Mouse (Mus musculus) neural tube, embryonic 14.5 days (tissue): ENCODE results near the gene Alg9. TPM values are rescaled to one million over a fixed set of nuclear protein-coding genes. Genes with fewer than 3 reads are reported as not detected.

Experiments
- ATAC-seq: fragments of 200-750 bp; cut with Nextera tagmentation; 2 replicates; pipeline ENCODE4 v1.8.0; 2017; ENCODE audit warnings: low read depth, mild to moderate bottlenecking, moderate TSS enrichment, moderate library complexity
- H3K27ac ChIP-seq: fragments of 300-500 bp; sonication (generic); 2 replicates; pipeline ENCODE4 v1.5.1; 2014; ENCODE audit warnings: low read depth, mild to moderate bottlenecking, control low read depth, low read length, moderate library complexity, mixed read lengths
- H3K27me3 ChIP-seq: fragments of 300-500 bp; sonication (generic); 2 replicates; pipeline ENCODE4 v1.6.1; 2014; ENCODE audit warnings: low read length; ENCODE audit not compliant: control insufficient read depth, insufficient read depth
- H3K36me3 ChIP-seq: fragments of 300-500 bp; sonication (generic); 2 replicates; pipeline ENCODE4 v1.6.1; 2014; ENCODE audit warnings: low read length, mixed read lengths; ENCODE audit not compliant: control insufficient read depth, insufficient read depth
- H3K4me1 ChIP-seq: fragments of 300-500 bp; sonication (generic); 2 replicates; pipeline ENCODE4 v1.6.1; 2014; ENCODE audit warnings: low read length; ENCODE audit not compliant: control insufficient read depth, insufficient read depth
- H3K4me2 ChIP-seq: fragments of 300-500 bp; sonication (generic); 2 replicates; pipeline ENCODE4 v1.6.1; 2014; ENCODE audit warnings: mild to moderate bottlenecking, low read depth, low read length, control low read depth
- H3K4me3 ChIP-seq: fragments of 300-500 bp; sonication (generic); 2 replicates; pipeline ENCODE4 v1.5.1; 2014; ENCODE audit warnings: low read depth, low read length, control low read depth, mixed read lengths
- H3K9ac ChIP-seq: fragments of 300-500 bp; sonication (generic); replicated peaks from 2 replicates; pipeline ENCODE4 v1.6.1; 2014; ENCODE audit warnings: low read depth, mild to moderate bottlenecking, control low read depth, low read length, mixed read lengths
- H3K9me3 ChIP-seq: fragments of 300-500 bp; sonication (generic); 2 replicates; pipeline ENCODE4 v1.6.1; 2016; ENCODE audit warnings: low read length; ENCODE audit not compliant: control insufficient read depth
- WGBS: fragments of 180-500 bp; shearing (Covaris S2); extraction: QIAGEN DNeasy Blood & Tissue Kit; methylation state at CpG from one replicate; pipeline ENCODE4 v1.1.7; 2014; 5-methylcytosine and 5-hydroxymethylcytosine counted together
- polyA plus RNA-seq: library from polyadenylated mRNA; unstranded; fragments of >200 nt; fragmentation: Nextera tagmentation; extraction: Ambion mirVana; gene quantifications from 2 replicates; pipeline ENCODE4 v1.2.1, GENCODE M21; 2014

The Alg9 gene
- polyA plus RNA-seq, 1 experiment from 2014 or later, result 59.8 TPM

- peak; percentile 42; the same call in 1 of the 2 replicates for ATAC-seq
- H3K9me3 ChIP-seq, result no peaks in the 10 kb centered on the region
- H3K4me1 ChIP-seq, result peaks cover 7% of the 10 kb centered on the region
- H3K36me3 ChIP-seq, result 0 out of 2 replicates have a peak, but pooled peaks cover 4% of the 10 kb centered on the region
- no peak overlapping the region for H3K4me3 ChIP-seq
- H3K27ac ChIP-seq, result no peak overlapping the region
- no peaks in the 10 kb centered on the region for H3K27me3 ChIP-seq
- no peak overlapping the region for H3K9ac ChIP-seq
- WGBS, result 60% methylated on average over 4 of the region's 4 CpGs
- H3K4me2 ChIP-seq, result no peak overlapping the region
Measured at GRCm38 (mm10) chr9:50887351-50887750, 112.5 kb downstream of the Alg9 start.

- WGBS, result 67% methylated on average over 6 of the region's 6 CpGs
Measured at GRCm38 (mm10) chr9:50889211-50889610, 114.4 kb downstream of the Alg9 start.

GRCm38 (mm10) chr9:50889964-50890363 is 115.1 kb downstream of the Alg9 start:
- no peak for ATAC-seq

More at GRCm38 (mm10) chr9:50889211-50889610, 114.4 kb downstream of the Alg9 start:
- ATAC-seq, result no peak
- H3K9ac ChIP-seq, result no peak overlapping the region
- H3K36me3 ChIP-seq, result no peaks in the 10 kb centered on the region
- H3K4me2 ChIP-seq, result no peak overlapping the region
- no peaks in the 10 kb centered on the region for H3K27me3 ChIP-seq
- H3K9me3 ChIP-seq, result no peaks in the 10 kb centered on the region
- H3K4me3 ChIP-seq, result no peak overlapping the region
- no peak overlapping the region for H3K27ac ChIP-seq
- peaks cover 7% of the 10 kb centered on the region for H3K4me1 ChIP-seq

DNA sequence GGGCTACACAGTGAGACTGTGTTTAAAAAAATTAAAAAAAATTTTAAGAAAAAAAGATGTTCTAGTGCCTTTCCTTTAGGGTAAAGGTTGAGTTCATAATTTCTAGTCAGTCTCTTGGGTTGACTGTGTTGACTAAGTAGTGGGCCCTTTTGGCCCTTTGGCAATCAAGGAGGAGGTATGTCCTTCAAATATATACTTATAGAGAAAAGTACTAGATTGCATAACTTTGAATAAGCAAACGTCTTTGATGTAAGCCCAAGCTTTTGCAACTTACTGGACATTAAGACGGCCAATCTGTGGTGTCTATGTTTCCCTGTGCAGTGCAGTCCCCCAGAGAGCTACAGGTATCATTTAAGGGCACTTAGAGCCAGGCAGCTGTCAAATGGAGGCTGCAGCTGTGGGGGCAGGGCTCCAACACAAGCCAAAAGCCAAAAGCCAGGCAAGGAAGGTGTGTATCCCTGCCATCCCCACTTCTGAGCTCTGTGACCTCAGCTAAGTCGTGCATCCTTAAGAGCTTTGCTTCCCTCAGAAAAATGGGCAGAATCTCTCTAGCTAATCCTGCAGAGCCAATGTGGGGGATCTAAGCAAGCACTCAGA is 115.8 kb downstream of the Alg9 start:
- Histone ChIP-seq H3K4me3 (no peak overlapping the region), H3K9ac (no peak overlapping the region), H3K27ac (no peak overlapping the region), H3K4me1 (peaks cover 1% of the 10 kb centered on the region), H3K36me3 (0 out of 2 replicates have a peak, but pooled peaks cover 7% of the 10 kb centered on the region), H3K27me3 (no peaks in the 10 kb centered on the region), H3K4me2 (no peak overlapping the region), H3K9me3 (no peaks in the 10 kb centered on the region)
- 87% methylated on average over 3 of the region's 3 CpGs for WGBS
- ATAC-seq, result no peak

More at GRCm38 (mm10) chr9:50889964-50890363, 115.1 kb downstream of the Alg9 start:
- WGBS, result 88% methylated on average over 4 of the region's 4 CpGs
- Histone ChIP-seq H3K4me3 (no peak overlapping the region), H3K9me3 (no peaks in the 10 kb centered on the region), H3K4me2 (no peak overlapping the region), H3K36me3 (0 out of 2 replicates have a peak, but pooled peaks cover 3% of the 10 kb centered on the region), H3K27me3 (no peaks in the 10 kb centered on the region), H3K4me1 (peaks cover 7% of the 10 kb centered on the region), H3K27ac (no peak overlapping the region), H3K9ac (no peak overlapping the region)

Other genes starting within 250 kb of the Alg9 start
- gene Pts, start 246.3 kb upstream of the Alg9 start, polyA plus RNA-seq, result 112 and 126 TPM in 2 replicates
- gene Il18, start 220.2 kb upstream of the Alg9 start, polyA plus RNA-seq, result 18.6 and 19.8 TPM in 2 replicates
- gene Bco2, start 219.8 kb upstream of the Alg9 start, polyA plus RNA-seq, result 0.11 and 0.24 TPM in 2 replicates
- gene Tex12, start 213.7 kb upstream of the Alg9 start, polyA plus RNA-seq, result 0.24 TPM in 1 of 2 replicates, not detected in the other
- 257 and 294 TPM in 2 replicates for gene Sdhd, start 171.2 kb upstream of the Alg9 start, polyA plus RNA-seq
- 375 and 448 TPM in 2 replicates for gene Timm8b, start 171.1 kb upstream of the Alg9 start, polyA plus RNA-seq
- 4.4 and 5.5 TPM in 2 replicates for gene Pih1d2, start 157.7 kb upstream of the Alg9 start, polyA plus RNA-seq
- 21.9 and 24.5 TPM in 2 replicates for gene Nkapd1, start 157.6 kb upstream of the Alg9 start, polyA plus RNA-seq
- gene Dlat, start 115.2 kb upstream of the Alg9 start, polyA plus RNA-seq, result 65.1 and 67.2 TPM in 2 replicates
- 39.2 and 41.4 TPM in 2 replicates for gene Dixdc1, start 35.5 kb upstream of the Alg9 start, polyA plus RNA-seq
- gene 2310030G06Rik, start 28.5 kb upstream of the Alg9 start, polyA plus RNA-seq, result 2.1 and 2.7 TPM in 2 replicates
- 3.4 and 14.5 TPM in 2 replicates for gene Cryab, start 23.7 kb upstream of the Alg9 start, polyA plus RNA-seq
- gene Hspb2, start 22.7 kb upstream of the Alg9 start, polyA plus RNA-seq, result 0.72 TPM in 1 of 2 replicates, not detected in the other
- gene Fdxacb1, start 6.8 kb upstream of the Alg9 start, polyA plus RNA-seq, result 11.2 and 11.5 TPM in 2 replicates
- gene 1110032A03Rik, start 501 bp downstream of the Alg9 start, polyA plus RNA-seq, result 64.1 and 66.7 TPM in 2 replicates
- 44.1 and 53.8 TPM in 2 replicates for gene Ppp2r1b, start 70.3 kb downstream of the Alg9 start, polyA plus RNA-seq
- gene Sik2, start 234.1 kb downstream of the Alg9 start, polyA plus RNA-seq, result 16.0 and 16.1 TPM in 2 replicates